Mouse (Mus musculus) colon, adult 2 months (tissue): ENCODE measurements around the gene Btbd35f10. TPM values are rescaled to one million over a fixed set of nuclear protein-coding genes. Genes with fewer than 3 reads are reported as not detected.

Source experiments
- polyA plus RNA-seq: library from polyadenylated mRNA; depleted of rRNA; stranded (reverse); fragments of >200 nt; gene quantifications from 2 replicates; pipeline ENCODE4 v1.2.3, GENCODE M21; 2012; rRNA removed

Btbd35f10 gene
- polyA plus RNA-seq: not detected in 2 replicates

GRCm38 (mm10) chrX:3752785-3753184 is at the start of gene Btbd35f10:
Btbd35f10 (minus strand) TSS chrX:3752885.

Other genes with a start within 250 kb of the Btbd35f10 start
- not detected in 2 replicates for gene Btbd35f18, start 52.7 kb downstream of the Btbd35f10 start, polyA plus RNA-seq
- not detected in 2 replicates for gene Btbd35f16, start 204.1 kb upstream of the Btbd35f10 start, polyA plus RNA-seq